Mouse (Mus musculus): ENCODE results near the gene Zcchc24. TPM values are rescaled to one million over a fixed set of nuclear protein-coding genes. Genes with fewer than 3 reads are reported as not detected.

The Zcchc24 gene
- polyA plus RNA-seq, 1 experiment from 2014 or later: 12.3 TPM

DNA sequence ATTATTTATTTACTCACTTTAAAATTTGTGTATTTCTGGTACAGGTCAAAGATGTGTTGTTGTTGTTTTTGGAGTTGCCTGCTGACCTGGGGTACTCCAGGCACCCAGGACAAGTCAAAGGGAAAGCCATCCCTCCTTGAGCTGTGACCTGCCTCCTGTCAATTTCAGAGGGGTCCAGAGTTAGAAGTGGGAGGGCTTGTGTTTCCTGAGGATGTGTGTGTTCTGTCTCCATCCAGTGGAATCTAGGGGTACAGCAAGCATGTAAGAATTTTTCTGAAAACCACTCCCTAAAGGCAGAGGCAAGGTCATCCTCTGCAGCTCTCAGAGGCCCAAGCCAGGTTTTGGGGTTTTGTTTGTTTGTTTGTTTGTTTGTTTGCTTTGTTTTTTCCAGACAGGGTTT lies 66.9 kb downstream of the Zcchc24 start:
- no peak overlapping the region for H3K27ac ChIP-seq (replicated peaks)
- H3K4me1 ChIP-seq: no peaks in the 10 kb centered on the region
- no peaks in the 10 kb centered on the region for H3K27me3 ChIP-seq
- no peaks in the 10 kb centered on the region for H3K9me3 ChIP-seq
- H3K36me3 ChIP-seq: peaks cover 21% of the 10 kb centered on the region
- H3K4me2 ChIP-seq (replicated peaks): no peak overlapping the region
- ATAC-seq (replicated peaks): peak; percentile 54; the same call in 1 of the 2 replicates
- no peak overlapping the region for H3K4me3 ChIP-seq
- H3K9ac ChIP-seq (replicated peaks): no peak overlapping the region

DNA sequence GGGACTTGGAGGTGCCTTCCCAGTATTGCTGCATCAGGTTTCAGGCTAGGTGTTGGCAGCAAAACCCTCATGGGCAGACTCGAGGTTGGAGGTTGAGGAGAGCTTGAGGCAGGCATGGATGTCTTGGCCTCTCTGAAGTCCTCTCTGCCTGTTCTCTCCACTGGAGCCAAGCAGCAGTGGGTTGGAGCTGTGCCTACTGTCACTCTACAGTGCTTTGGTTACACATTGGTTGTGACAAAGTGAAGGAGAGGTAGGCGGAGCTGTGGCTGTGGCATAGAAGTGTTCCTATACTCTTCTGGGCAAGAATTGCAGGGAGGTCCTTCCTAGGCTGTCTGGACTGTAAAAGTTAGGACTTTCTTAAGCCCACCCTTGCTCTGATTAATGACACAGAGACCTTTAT lies 72.5 kb downstream of the Zcchc24 start:
- no peak overlapping the region for H3K4me2 ChIP-seq (replicated peaks)
- no peaks in the 10 kb centered on the region for H3K9me3 ChIP-seq
- WGBS: 72% methylated on average over 2 of the region's 2 CpGs
- H3K9ac ChIP-seq (replicated peaks): no peak overlapping the region
- H3K4me3 ChIP-seq: no peak overlapping the region
- no peaks in the 10 kb centered on the region for H3K27me3 ChIP-seq
- ATAC-seq (replicated peaks): no peak
- peaks cover 21% of the 10 kb centered on the region for H3K36me3 ChIP-seq
- peaks cover 22% of the 10 kb centered on the region for H3K4me1 ChIP-seq
- H3K27ac ChIP-seq (replicated peaks): no peak overlapping the region

DNA sequence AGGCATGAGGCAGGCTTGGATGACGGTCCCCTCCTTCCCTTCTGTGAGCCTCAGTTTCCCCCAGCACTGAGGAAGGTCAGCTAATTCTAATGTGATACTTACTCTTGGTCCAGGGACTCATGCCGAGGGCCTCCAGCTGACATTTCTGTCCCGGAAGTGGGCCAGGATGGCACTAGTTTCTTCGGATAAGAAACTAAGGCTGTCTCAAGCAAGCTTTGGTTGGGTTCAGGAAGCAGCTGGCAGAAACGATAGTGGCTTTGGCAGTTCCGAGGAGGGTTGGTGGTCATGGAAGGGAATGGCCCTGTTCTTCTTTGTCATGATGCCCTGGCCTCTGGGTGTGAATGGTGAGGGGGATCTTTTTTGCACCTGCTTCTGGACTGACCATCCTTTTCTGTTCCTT lies 73.8 kb downstream of the Zcchc24 start:
- no peak for ATAC-seq (replicated peaks)
- H3K4me2 ChIP-seq (replicated peaks): peak overlapping the region; percentile 96
- 74% methylated on average over 6 of the region's 6 CpGs for WGBS
- peak overlapping the region; percentile 92 for H3K9ac ChIP-seq (replicated peaks)
- H3K4me3 ChIP-seq: peak overlapping the region; percentile 96
- no peaks in the 10 kb centered on the region for H3K9me3 ChIP-seq
- no peaks in the 10 kb centered on the region for H3K27me3 ChIP-seq
- H3K36me3 ChIP-seq: peaks cover 20% of the 10 kb centered on the region
- peaks cover 22% of the 10 kb centered on the region for H3K4me1 ChIP-seq
- no peak overlapping the region for H3K27ac ChIP-seq (replicated peaks)

DNA sequence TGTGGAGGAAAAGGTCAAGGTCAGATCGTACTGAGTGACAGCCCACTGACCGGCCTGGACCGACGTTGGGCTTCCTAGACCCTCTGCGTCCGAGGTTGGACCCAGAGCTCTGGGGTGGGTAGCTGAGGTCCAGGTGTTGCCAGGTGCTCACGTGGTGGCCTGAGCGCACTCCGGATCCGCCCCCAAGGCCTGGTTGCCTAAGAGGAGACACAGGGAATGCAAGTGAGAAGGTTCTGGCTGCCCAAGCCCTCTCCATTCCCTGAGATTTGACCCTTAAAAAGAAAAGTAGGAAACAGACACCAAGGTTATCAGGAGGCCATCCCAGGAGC lies 74.3 kb downstream of the Zcchc24 start:
- 2% methylated on average over 10 of the region's 10 CpGs for WGBS
- Histone ChIP-seq H3K27me3 (no peaks in the 10 kb centered on the region), H3K4me1 (peaks cover 22% of the 10 kb centered on the region), H3K36me3 (peaks cover 16% of the 10 kb centered on the region), H3K9ac (replicated peaks) (peak overlapping the region; percentile 92), H3K27ac (replicated peaks) (no peak overlapping the region), H3K4me2 (replicated peaks) (peak overlapping the region; percentile 96), H3K9me3 (no peaks in the 10 kb centered on the region), H3K4me3 (peak overlapping the region; percentile 96)
- ATAC-seq (replicated peaks): peak; percentile 32

DNA sequence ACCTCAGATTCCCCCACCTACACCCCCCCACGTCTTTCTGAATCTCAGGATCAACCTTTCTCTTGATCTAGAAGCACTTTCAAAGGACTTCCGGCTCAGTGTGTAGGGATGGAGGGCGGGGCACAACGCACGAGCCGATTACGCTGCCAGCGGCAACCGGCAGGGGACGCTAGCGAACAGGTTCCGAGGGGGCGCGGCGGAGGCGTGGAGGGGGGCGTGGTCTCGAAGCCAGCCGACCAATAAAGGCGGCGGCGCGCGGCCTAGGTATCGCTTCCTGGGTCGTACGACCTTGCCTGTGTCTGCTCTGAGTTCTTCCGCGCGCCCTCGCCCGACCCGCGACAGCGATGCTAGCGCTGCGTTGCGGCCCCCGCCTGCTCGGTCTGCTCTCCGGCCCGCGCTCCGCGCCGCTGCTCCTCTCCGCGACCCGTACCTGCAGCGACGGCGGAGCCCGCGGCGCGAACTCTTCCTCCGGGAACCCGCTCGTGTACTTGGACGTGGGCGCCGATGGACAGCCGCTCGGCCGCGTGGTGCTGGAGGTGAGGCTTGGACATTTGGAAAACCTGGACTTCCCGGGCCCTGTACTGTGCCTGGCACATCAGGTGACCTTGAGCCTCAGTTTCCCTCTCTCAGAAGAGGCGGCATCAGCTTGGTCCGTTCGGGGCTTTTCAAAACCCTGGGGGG lies 74.8 kb downstream of the Zcchc24 start, which contains the start of gene Ppif:
Gene Ppif (plus strand): TSS at position 267 of the 681 bp plus-strand sequence.
- peak within 1 kb of the TSS; percentile 96 for H3K4me3 ChIP-seq
- H3K9ac ChIP-seq (replicated peaks): peak within 1 kb of the TSS; percentile 92
- H3K36me3 ChIP-seq: peaks cover 12% of the 10 kb centered on the region
- ATAC-seq (replicated peaks): peak; percentile 92
- WGBS: under 1% methylated on average over 70 of the region's 70 CpGs
- peaks cover 22% of the 10 kb centered on the region for H3K4me1 ChIP-seq
- peak within 1 kb of the TSS; percentile 66 for H3K27ac ChIP-seq (replicated peaks)
- peak within 1 kb of the TSS; percentile 96 for H3K4me2 ChIP-seq (replicated peaks)
- no peaks in the 10 kb centered on the region for H3K27me3 ChIP-seq
- no peaks in the 10 kb centered on the region for H3K9me3 ChIP-seq

DNA sequence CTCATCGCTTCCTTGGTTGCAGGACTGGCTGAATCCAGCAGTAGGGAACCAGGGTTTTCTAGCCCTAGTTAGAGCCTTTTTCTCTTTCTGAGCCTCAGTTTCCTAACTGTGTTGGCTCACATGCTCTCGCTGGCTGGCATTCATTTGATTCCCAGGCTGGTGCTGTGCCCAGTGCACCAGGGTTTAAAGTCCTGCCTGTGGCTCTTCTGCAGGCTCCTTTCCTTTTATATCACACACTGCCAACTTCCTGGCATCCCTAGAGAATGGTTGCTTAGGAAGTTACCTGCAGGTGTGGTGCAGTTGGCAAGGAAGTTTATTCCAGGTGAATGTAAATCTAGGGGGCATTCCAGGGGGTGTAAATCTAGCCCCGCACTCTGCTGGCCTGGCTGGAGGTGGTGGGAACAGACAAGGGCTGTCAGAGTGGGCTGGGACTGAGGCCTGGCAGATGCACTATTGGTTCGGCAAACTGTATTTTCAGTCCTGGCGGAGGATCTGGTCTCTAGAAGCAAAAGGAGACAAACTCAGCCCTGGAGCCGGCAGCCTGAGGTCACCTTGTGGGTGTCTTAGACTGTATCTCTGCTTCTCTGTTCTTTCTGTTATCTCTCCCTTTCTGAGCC lies 75.5 kb downstream of the Zcchc24 start:
- Histone ChIP-seq H3K4me2 (replicated peaks) (peak overlapping the region; percentile 96), H3K4me3 (peak overlapping the region; percentile 96), H3K4me1 (peaks cover 22% of the 10 kb centered on the region), H3K27ac (replicated peaks) (peak overlapping the region; percentile 48), H3K9me3 (no peaks in the 10 kb centered on the region), H3K9ac (replicated peaks) (peak overlapping the region; percentile 28; the same call in 1 of the 2 replicates), H3K27me3 (no peaks in the 10 kb centered on the region), H3K36me3 (peaks cover 6% of the 10 kb centered on the region)
- WGBS: 72% methylated on average over 6 of the region's 6 CpGs
- peak; percentile 57 for ATAC-seq (replicated peaks)

DNA sequence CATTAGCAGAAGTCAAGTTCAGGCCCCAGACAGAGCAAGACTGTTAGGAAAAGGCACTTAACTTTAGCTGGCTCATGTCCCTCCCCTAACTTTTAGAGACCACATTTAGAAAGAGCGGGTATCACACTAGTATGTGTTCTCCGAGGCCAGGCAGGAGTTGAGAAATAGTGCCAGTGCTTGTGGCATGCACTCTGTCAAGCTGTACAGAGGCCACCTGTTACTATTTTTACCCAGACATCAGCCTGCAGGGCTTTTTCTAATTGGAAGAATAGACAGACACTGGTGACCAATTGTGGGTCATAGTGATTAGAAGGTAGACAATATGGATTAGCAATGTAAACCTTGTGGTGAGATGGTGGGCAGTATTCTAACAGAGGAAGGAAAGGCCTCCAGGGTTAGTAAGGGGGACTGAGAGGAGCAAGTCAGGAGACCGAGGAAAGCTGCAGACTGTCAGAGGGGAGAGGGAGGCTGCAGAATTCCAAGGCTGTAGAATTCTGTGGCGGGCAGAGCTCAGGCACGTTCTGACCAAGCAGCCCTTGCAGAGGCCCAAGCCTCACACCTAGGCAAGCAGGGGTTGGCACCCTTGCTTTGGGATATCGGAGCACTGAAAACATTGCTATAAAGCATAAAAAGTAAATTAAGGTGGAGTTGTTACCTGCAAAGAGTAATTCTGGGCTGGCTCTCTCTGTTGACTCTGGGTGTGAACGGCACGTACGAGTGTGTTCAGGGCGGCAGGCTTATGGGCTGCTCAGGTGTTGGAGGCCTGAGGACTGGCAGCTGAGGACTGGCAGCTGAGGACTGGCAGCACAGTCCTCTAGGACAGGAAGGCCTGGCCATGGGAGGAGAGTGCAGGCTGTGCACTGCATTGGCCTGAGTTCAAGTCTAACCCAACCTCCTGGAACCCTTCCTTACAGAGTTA lies 81.6 kb downstream of the Zcchc24 start:
- no peak overlapping the region for H3K4me2 ChIP-seq (replicated peaks)
- H3K36me3 ChIP-seq: no peaks in the 10 kb centered on the region
- H3K4me1 ChIP-seq: no peaks in the 10 kb centered on the region
- no peaks in the 10 kb centered on the region for H3K27me3 ChIP-seq
- H3K27ac ChIP-seq (replicated peaks): no peak overlapping the region
- no peak overlapping the region for H3K9ac ChIP-seq (replicated peaks)
- no peak overlapping the region for H3K4me3 ChIP-seq
- H3K9me3 ChIP-seq: no peaks in the 10 kb centered on the region
- no peak for ATAC-seq (replicated peaks)
- 81% methylated on average over 10 of the region's 10 CpGs for WGBS

DNA sequence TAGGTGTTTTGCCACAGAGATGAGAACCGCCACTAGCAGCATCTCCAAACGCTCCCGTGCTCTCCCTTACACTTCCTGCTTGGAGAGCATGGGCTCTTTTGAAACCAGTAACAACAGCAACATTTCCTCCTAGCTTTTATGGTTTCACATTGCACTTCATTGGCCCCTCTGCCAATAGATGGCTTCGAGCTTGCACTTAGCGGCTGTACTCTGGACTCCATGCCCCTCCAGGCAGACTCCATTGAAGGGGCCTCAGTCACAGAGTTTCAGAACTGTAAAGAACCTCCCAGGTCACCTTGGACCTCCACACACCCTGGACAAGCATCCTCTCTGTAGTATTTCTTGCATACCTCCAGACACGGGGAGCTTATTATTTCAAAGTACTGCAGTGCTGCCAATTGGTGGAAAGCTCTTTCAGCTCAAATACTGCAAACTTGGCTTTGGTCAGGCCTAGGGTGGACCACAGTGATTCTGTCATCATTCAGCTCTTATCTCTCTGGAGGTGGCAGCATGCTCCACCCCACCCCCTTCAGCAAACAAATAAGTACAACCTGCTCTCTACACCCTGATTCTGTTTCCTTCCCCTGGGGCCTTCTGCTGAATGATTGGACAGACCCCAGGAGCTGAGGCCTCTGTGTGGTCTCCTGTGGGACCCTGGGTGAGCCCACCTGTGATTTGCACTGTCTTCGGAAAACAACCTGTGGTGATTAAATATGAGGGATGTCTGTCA lies 82.5 kb downstream of the Zcchc24 start:
- 82% methylated on average over 7 of the region's 7 CpGs for WGBS
- Histone ChIP-seq H3K27me3 (no peaks in the 10 kb centered on the region), H3K9ac (replicated peaks) (no peak overlapping the region), H3K4me2 (replicated peaks) (no peak overlapping the region), H3K27ac (replicated peaks) (no peak overlapping the region), H3K9me3 (no peaks in the 10 kb centered on the region), H3K4me3 (no peak overlapping the region), H3K36me3 (no peaks in the 10 kb centered on the region), H3K4me1 (no peaks in the 10 kb centered on the region)
- ATAC-seq (replicated peaks): no peak

DNA sequence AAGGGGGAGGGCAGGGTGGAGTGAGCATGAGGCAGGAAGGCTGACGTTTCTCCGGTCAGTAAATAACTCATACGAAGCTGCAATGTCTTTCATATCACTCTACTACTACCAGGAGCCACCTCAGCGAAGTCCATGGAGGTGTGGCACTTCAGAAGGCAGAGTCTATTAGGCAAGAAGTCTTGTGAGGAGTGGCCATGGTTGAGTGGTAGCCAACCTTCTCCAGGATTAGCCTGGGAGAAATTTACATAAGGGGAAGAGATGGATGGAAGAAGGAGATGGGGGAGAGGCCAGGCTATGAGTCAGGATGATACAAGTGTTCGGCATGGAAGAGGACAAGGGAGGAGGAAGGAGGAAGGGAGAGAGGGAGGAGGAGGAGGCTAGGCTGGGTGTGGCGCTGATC lies 86.8 kb downstream of the Zcchc24 start:
- Histone ChIP-seq H3K36me3 (no peaks in the 10 kb centered on the region), H3K27me3 (no peaks in the 10 kb centered on the region), H3K9ac (replicated peaks) (no peak overlapping the region), H3K9me3 (no peaks in the 10 kb centered on the region), H3K4me3 (no peak overlapping the region), H3K27ac (replicated peaks) (no peak overlapping the region), H3K4me2 (replicated peaks) (no peak overlapping the region), H3K4me1 (no peaks in the 10 kb centered on the region)
- WGBS: 81% methylated on average over 6 of the region's 6 CpGs
- no peak for ATAC-seq (replicated peaks)

DNA sequence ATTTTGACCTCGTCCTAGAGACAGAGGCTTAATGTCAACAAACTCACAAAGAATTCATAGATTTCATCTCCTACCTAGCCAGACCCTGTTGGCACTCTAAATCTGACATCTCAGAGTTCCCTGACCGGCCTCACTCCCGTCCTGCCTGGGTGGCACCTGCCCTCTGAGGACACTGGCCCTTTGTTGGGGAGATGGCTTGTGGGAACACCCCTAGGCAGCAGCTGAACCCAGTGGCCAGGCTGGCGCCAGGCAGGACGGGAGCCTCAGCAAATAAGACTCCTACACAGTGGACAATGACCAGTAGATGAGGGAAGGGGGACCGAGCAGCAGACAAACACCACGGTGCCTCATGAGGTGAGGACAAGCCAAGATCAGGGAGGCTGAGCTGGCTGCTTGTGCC lies 89.2 kb downstream of the Zcchc24 start:
- Histone ChIP-seq H3K9me3 (no peaks in the 10 kb centered on the region), H3K4me2 (replicated peaks) (no peak overlapping the region), H3K4me3 (no peak overlapping the region), H3K9ac (replicated peaks) (no peak overlapping the region), H3K27me3 (no peaks in the 10 kb centered on the region), H3K36me3 (no peaks in the 10 kb centered on the region), H3K4me1 (no peaks in the 10 kb centered on the region), H3K27ac (replicated peaks) (no peak overlapping the region)
- WGBS: 74% methylated on average over 7 of the region's 7 CpGs
- ATAC-seq (replicated peaks): no peak

DNA sequence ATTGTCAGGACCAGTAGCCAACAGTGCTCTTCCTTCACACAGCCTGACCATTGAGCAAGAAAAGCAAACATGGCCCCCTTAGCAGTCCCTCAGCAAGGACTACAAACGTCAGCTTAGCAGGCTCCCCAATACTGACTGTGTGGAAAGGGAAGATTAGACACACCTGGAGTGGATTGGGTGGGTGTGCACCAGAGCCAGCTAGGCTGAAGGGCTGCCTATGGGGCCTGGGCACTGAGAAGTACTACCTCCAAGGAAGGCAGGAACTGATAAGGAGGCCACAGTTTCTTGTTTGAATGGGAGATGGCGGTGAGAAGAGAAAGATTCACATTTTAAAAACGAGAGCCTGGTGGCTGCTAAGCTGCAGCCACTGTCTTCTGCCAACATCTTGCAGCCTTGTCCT lies 101.3 kb downstream of the Zcchc24 start:
- no peak overlapping the region for H3K4me3 ChIP-seq
- WGBS: 79% methylated on average over 3 of the region's 3 CpGs
- H3K4me2 ChIP-seq (replicated peaks): no peak overlapping the region
- H3K4me1 ChIP-seq: no peaks in the 10 kb centered on the region
- no peak overlapping the region for H3K27ac ChIP-seq (replicated peaks)
- H3K9ac ChIP-seq (replicated peaks): no peak overlapping the region
- H3K27me3 ChIP-seq: no peaks in the 10 kb centered on the region
- no peak for ATAC-seq (replicated peaks)
- no peaks in the 10 kb centered on the region for H3K9me3 ChIP-seq
- peaks cover 34% of the 10 kb centered on the region for H3K36me3 ChIP-seq

All from forebrain, embryonic 15.5 days (tissue).